Mouse (Mus musculus): ENCODE measurements around the gene Hmgb1. TPM values are rescaled to one million over a fixed set of nuclear protein-coding genes. Genes with fewer than 3 reads are reported as not detected.

Hmgb1 gene
- polyA plus RNA-seq, 1 experiment, result 48.1 TPM

DNA sequence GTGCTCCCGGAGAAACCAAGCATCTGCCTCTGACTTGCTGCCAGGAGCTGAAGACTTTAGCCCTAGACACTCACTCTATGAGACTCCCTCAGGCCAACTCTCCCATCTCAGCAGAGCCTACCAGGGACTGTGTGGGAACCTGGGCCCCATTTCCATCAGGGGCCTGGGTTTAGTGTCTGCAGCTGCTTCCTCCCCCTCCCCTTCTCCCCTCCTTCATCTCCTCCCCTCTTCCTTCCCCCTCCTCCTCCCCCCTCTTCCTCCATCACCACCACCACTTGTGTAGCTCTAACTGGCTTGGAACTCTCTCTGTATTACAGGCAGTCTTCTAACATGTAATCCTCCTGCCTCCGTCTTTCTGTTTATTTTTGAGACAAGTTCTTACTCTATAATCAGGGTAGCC lies 154.2 kb downstream of the Hmgb1 start:
- no peaks in the 10 kb centered on the region for H3K36me3 ChIP-seq (ENCODE audit: control insufficient read depth, insufficient read depth, low read length)
- H3K27ac ChIP-seq (ENCODE audit: insufficient read depth, low read depth, low read length), result no peak overlapping the region
- H3K27me3 ChIP-seq (replicated peaks; ENCODE audit: control insufficient read depth, insufficient read depth, low read length), result no peaks in the 10 kb centered on the region
- TF ChIP-seq POLR2A (IDR thresholded peaks at IDR 0.05; ENCODE audit: low read depth, low read length) (no peak), CTCF (conservative IDR thresholded peaks at IDR 0.05; ENCODE audit: insufficient read depth, insufficient read length, low read depth, low read length) (no peak)
- 72% methylated on average over 2 of the region's 2 CpGs for WGBS
- H3K4me3 ChIP-seq (ENCODE audit: insufficient read depth, low read depth, low read length), result no peak overlapping the region
- no peak for DNase-seq
- no peaks in the 10 kb centered on the region for H3K4me1 ChIP-seq (ENCODE audit: control insufficient read depth, insufficient read depth, low read length)

DNA sequence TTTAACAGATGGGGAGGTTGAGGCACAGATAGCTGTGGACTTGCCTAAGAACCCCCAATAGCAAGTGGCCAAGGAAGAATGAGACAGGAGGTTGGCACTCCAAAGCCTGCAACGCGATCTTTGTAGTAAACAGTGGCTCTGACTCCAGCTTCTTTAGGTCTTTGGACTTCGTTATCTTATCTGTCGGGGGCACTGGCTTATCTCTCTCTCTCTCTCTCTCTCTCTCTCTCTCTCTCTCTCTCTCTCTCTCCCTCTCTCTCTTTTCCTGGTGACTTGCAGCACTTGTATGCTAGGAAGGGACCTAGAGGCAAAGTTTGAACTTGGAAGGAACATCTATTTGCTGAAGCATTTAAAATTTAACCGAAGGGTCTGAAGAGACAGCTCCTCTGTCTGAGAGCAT lies 155.9 kb downstream of the Hmgb1 start:
- Histone ChIP-seq H3K27ac (ENCODE audit: insufficient read depth, low read depth, low read length) (no peak overlapping the region), H3K4me1 (ENCODE audit: control insufficient read depth, insufficient read depth, low read length) (no peaks in the 10 kb centered on the region), H3K27me3 (replicated peaks; ENCODE audit: control insufficient read depth, insufficient read depth, low read length) (no peaks in the 10 kb centered on the region), H3K36me3 (ENCODE audit: control insufficient read depth, insufficient read depth, low read length) (no peaks in the 10 kb centered on the region), H3K4me3 (ENCODE audit: insufficient read depth, low read depth, low read length) (no peak overlapping the region)
- 85% methylated on average over 5 of the region's 5 CpGs for WGBS
- TF ChIP-seq POLR2A (IDR thresholded peaks at IDR 0.05; ENCODE audit: low read depth, low read length), result no peak
- no peak for TF ChIP-seq CTCF (conservative IDR thresholded peaks at IDR 0.05; ENCODE audit: insufficient read depth, insufficient read length, low read depth, low read length)
- no peak for DNase-seq

DNA sequence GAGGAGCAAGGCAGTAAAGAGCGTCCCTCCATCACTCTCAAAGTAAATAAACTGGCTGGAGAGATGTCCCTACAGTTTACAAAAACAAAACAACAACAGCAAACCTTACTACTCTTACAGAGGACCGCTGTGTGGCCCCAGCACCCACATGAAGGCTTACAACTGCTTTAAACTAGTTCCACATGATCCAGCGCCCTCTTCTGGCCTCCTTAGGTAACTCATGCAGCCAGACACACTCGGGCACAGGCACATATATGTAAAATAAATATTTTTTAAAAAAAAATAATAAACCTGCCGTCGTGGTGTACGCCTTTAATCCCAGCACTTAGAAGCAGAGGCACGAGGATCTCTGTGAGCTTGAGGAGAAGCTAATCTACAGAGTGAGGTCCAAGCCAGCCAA lies 156.9 kb downstream of the Hmgb1 start:
- Histone ChIP-seq H3K27me3 (replicated peaks; ENCODE audit: control insufficient read depth, insufficient read depth, low read length) (no peaks in the 10 kb centered on the region), H3K4me1 (ENCODE audit: control insufficient read depth, insufficient read depth, low read length) (no peaks in the 10 kb centered on the region), H3K4me3 (ENCODE audit: insufficient read depth, low read depth, low read length) (no peak overlapping the region), H3K27ac (ENCODE audit: insufficient read depth, low read depth, low read length) (no peak overlapping the region), H3K36me3 (ENCODE audit: control insufficient read depth, insufficient read depth, low read length) (no peaks in the 10 kb centered on the region)
- TF ChIP-seq POLR2A (IDR thresholded peaks at IDR 0.05; ENCODE audit: low read depth, low read length) (no peak), CTCF (conservative IDR thresholded peaks at IDR 0.05; ENCODE audit: insufficient read depth, insufficient read length, low read depth, low read length) (0 out of 2 replicates have a peak, but pooled peaks have one; percentile 13)
- 85% methylated on average over 8 of the region's 8 CpGs for WGBS
- no peak for DNase-seq

DNA sequence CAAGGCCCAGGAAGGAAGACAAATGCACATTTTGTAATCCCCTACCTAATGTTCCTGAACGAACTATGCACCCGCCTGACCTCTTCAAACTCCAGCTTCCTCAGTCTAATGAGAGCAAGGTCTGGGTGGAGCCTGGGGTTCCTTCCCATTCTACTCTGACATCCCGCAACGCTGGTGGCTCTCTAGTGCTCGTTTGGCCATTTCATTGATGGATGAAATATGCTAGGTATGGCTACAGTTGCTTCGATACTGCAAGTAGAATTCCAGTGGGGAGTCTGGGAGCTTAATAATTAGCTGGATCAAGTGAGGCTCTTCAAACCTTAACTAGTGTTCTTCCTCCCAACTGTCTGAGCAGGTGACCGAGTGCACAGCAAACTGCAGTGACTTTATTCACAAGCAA lies 163.2 kb downstream of the Hmgb1 start:
- Histone ChIP-seq H3K27ac (ENCODE audit: insufficient read depth, low read depth, low read length) (peak overlapping the region; percentile 27; the same call in 1 of the 2 replicates), H3K27me3 (replicated peaks; ENCODE audit: control insufficient read depth, insufficient read depth, low read length) (no peaks in the 10 kb centered on the region), H3K4me1 (ENCODE audit: control insufficient read depth, insufficient read depth, low read length) (peaks cover 14% of the 10 kb centered on the region), H3K36me3 (ENCODE audit: control insufficient read depth, insufficient read depth, low read length) (no peaks in the 10 kb centered on the region), H3K4me3 (ENCODE audit: insufficient read depth, low read depth, low read length) (no peak overlapping the region)
- 18% methylated on average over 7 of the region's 7 CpGs for WGBS
- TF ChIP-seq CTCF (conservative IDR thresholded peaks at IDR 0.05; ENCODE audit: insufficient read depth, insufficient read length, low read depth, low read length), result no peak
- no peak for TF ChIP-seq POLR2A (IDR thresholded peaks at IDR 0.05; ENCODE audit: low read depth, low read length)
- peak; percentile 84 for DNase-seq

DNA sequence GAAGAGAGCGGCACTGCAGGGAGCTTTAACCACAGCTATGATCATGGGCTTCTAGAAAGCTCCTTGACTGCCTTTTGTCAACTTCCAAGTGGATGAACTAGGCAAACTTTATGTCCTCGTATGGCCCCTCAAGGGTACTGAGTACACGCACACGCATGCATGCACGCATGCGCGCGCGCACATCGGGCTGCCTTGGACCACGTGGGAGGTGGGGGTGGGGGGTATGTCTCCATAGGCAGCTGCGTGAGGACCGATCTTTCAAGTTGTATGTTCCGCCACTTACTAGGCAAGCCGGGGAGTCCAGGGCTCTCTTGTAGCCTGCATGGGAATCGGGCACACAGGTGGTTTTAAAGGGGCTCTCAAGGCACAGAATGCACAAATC lies 163.6 kb downstream of the Hmgb1 start:
- no peak overlapping the region for H3K4me3 ChIP-seq (ENCODE audit: insufficient read depth, low read depth, low read length)
- no peaks in the 10 kb centered on the region for H3K27me3 ChIP-seq (replicated peaks; ENCODE audit: control insufficient read depth, insufficient read depth, low read length)
- WGBS, result 64% methylated on average over 16 of the region's 16 CpGs
- DNase-seq, result no peak
- H3K4me1 ChIP-seq (ENCODE audit: control insufficient read depth, insufficient read depth, low read length), result peaks cover 18% of the 10 kb centered on the region
- H3K36me3 ChIP-seq (ENCODE audit: control insufficient read depth, insufficient read depth, low read length), result no peaks in the 10 kb centered on the region
- no peak for TF ChIP-seq CTCF (conservative IDR thresholded peaks at IDR 0.05; ENCODE audit: insufficient read depth, insufficient read length, low read depth, low read length)
- no peak for TF ChIP-seq POLR2A (IDR thresholded peaks at IDR 0.05; ENCODE audit: low read depth, low read length)
- H3K27ac ChIP-seq (ENCODE audit: insufficient read depth, low read depth, low read length), result peak overlapping the region; percentile 27; the same call in 1 of the 2 replicates

DNA sequence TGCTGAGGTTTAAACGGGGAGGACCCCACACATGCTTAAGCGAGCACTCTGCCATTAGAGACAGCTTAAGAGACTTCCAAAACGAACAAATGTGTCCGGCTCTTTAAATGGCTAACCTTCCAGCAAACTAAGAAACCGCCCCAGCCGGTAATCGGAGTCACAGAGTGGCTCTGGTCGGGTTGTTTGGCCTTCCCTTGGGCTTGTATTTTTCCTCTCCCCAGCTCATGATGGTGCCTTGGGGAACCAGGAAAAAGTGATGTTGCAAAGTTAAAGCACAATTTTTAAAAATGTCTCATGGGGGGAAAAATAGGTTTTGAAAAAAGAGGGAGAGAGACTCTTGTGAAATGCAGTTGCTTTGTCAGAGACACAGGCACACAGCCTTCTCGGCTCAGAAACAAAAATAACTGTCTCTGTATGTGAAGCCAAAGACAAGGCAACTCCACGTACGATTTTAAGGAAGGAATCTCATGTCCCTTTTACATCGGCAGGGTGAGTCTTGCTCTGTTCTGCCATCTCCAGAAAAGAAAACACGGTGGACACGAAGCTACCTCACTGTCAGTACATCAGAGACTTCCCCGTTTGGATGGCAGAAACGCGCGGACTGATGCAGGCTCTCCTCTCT lies 164.1 kb downstream of the Hmgb1 start:
- Histone ChIP-seq H3K27ac (ENCODE audit: insufficient read depth, low read depth, low read length) (peak overlapping the region; percentile 27; the same call in 1 of the 2 replicates), H3K36me3 (ENCODE audit: control insufficient read depth, insufficient read depth, low read length) (no peaks in the 10 kb centered on the region), H3K4me3 (ENCODE audit: insufficient read depth, low read depth, low read length) (no peak overlapping the region), H3K27me3 (replicated peaks; ENCODE audit: control insufficient read depth, insufficient read depth, low read length) (no peaks in the 10 kb centered on the region), H3K4me1 (ENCODE audit: control insufficient read depth, insufficient read depth, low read length) (peaks cover 18% of the 10 kb centered on the region)
- 51% methylated on average over 18 of the region's 18 CpGs for WGBS
- no peak for DNase-seq
- TF ChIP-seq POLR2A (IDR thresholded peaks at IDR 0.05; ENCODE audit: low read depth, low read length) (no peak), CTCF (conservative IDR thresholded peaks at IDR 0.05; ENCODE audit: insufficient read depth, insufficient read length, low read depth, low read length) (no peak)

DNA sequence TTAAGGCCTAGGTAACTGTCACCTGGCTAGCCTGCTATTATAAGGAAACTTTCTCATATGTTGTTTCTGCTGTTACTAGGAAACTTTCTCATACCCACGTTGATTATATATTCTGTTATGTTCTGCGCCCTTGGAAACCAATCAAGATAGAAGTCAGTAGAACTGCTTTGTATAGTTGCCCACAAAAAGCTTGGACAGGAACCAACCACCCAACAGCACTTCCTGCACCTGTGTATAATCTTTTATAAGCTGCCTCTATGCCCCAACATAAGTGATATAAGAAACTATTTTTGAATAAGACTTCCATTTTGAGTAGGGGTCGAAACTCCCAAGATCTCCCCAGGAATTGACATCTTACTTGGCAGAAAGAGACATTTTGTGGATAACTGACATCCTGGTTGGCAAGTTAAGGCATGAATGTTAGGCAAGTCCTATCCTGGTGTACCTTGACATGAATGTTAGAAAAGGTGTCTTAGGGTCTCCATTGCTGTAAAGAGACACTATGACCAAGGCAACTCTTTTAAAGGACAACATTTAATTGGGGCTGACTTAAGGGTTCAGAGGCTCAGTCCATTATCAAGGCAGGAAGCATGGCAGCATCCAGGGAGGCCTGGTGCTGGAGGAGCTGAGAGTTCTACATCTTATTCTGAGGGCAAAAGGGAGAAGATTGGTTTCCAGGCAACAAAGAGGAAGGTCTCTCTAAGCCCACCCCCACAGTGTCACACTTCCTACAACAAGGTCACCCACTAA lies 166.4 kb downstream of the Hmgb1 start:
- no peaks in the 10 kb centered on the region for H3K27me3 ChIP-seq (replicated peaks; ENCODE audit: control insufficient read depth, insufficient read depth, low read length)
- no peak overlapping the region for H3K27ac ChIP-seq (ENCODE audit: insufficient read depth, low read depth, low read length)
- no peak for DNase-seq
- H3K36me3 ChIP-seq (ENCODE audit: control insufficient read depth, insufficient read depth, low read length), result no peaks in the 10 kb centered on the region
- 70% methylated on average over 3 of the region's 3 CpGs for WGBS
- peaks cover 23% of the 10 kb centered on the region for H3K4me1 ChIP-seq (ENCODE audit: control insufficient read depth, insufficient read depth, low read length)
- H3K4me3 ChIP-seq (ENCODE audit: insufficient read depth, low read depth, low read length), result no peak overlapping the region
- no peak for TF ChIP-seq CTCF (conservative IDR thresholded peaks at IDR 0.05; ENCODE audit: insufficient read depth, insufficient read length, low read depth, low read length)
- no peak for TF ChIP-seq POLR2A (IDR thresholded peaks at IDR 0.05; ENCODE audit: low read depth, low read length)

All from kidney, adult 2 months (tissue).